Mouse (Mus musculus) bone marrow, adult 2 months (tissue): ENCODE results near the gene Foxj2. TPM values are rescaled to one million over a fixed set of nuclear protein-coding genes. Genes with fewer than 3 reads are reported as not detected.

ENCODE experiments used
- H3K27ac ChIP-seq: fragments of 200-500 bp; 2 replicates; pipeline ENCODE4 v1.5.1; 2012; ENCODE audit warnings: low read depth, mild to moderate bottlenecking, control low read depth, inconsistent platforms, low read length; ENCODE audit not compliant: control insufficient read depth, poor library complexity, insufficient read depth
- H3K4me1 ChIP-seq: fragments of 200-500 bp; 2 replicates; pipeline ENCODE4 v1.6.1; 2011; ENCODE audit warnings: low read length; ENCODE audit not compliant: control insufficient read depth, insufficient read depth
- H3K4me3 ChIP-seq: fragments of 200-500 bp; replicated peaks from 2 replicates; pipeline ENCODE3; 2011; ENCODE audit warnings: mild to moderate bottlenecking, low read depth, low read length, control low read depth; ENCODE audit not compliant: control insufficient read depth
- CTCF ChIP-seq: fragments of 200-500 bp; IDR thresholded peaks from 2 replicates; pipeline ENCODE4 v1.5.1; 2011; ENCODE audit warnings: low read length, control low read depth; ENCODE audit not compliant: control insufficient read depth, insufficient read depth
- POLR2A ChIP-seq: fragments of 200-500 bp; IDR thresholded peaks from 2 replicates; pipeline ENCODE4 v1.6.1; 2011; ENCODE audit warnings: low read depth, mild to moderate bottlenecking, control low read depth, low read length, borderline replicate concordance; ENCODE audit not compliant: control insufficient read depth
- WGBS: fragments of 180-500 bp; shearing (Covaris S2); methylation state at CpG from one replicate; pipeline ENCODE4 v1.1.7; 2018; 5-methylcytosine and 5-hydroxymethylcytosine counted together
- polyA plus RNA-seq: library from polyadenylated mRNA; stranded (reverse); fragments of >200 nt; gene quantifications from 2 replicates; pipeline ENCODE4 v1.2.4, GENCODE M21; 2011; ENCODE audit warnings: low replicate concordance; ENCODE audit not compliant: missing spikeins, insufficient read depth, insufficient read length

Foxj2 gene
- polyA plus RNA-seq, 1 experiment: 18.0 TPM

DNA sequence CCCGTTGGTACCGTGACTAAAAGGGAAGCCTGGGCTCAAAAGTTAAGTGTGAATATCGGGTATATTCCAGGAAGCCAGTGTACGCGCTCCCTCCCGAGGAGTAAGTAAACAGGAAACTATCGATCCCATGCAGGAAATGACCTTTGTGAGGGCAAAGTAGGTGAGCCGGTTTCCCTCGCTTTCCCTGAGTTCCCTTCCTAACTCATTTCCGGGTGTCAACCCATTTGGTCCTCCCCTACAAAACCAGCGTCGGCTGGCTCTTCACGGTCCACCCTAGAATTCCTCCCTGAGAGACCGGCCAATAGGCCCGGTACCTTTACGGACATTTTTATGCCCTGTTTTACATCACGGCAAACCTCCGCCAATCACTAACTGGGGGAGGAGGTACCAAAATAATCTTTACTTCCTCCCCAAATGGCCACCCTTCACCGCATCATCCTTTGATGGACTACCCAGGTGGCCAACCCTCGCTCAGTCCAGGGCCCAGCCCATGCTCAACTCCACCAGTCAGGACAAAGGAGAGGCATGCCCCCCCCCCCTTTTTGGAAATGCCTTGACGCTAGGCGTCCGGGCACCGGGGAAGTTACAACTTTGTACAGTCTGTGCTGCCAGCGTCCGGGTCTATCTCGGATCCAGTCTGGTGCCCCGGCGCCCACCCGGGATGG lies 9.0 kb upstream of the Foxj2 start:
- no peak for TF ChIP-seq CTCF
- no peak; the same call in 1 of the 2 replicates for TF ChIP-seq POLR2A
- H3K4me1 ChIP-seq: peaks cover 2% of the 10 kb centered on the region; the same call in 1 of the 2 replicates
- peak overlapping the region; percentile 100 for H3K27ac ChIP-seq
- WGBS: under 1% methylated on average over 30 of the region's 30 CpGs
- H3K4me3 ChIP-seq: peak overlapping the region; percentile 85

DNA sequence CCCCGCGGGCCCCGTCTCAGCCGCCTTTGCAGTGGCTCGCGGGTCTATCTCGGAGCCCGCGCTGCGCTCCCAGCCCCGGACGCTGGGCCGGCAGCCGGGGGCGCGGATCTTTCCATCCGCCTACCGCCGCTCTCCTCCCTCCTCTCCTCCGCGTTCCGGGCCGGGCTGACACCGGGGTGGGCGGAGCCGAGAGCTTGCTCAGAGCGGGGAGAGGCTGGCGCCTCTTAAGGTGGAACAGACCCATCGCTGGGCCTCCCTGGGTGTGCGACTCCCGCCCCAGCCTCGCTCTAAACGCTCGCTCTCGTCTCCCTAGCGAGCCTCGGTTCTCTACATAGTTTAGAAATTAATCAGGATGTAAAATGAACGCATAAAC lies 8.4 kb upstream of the Foxj2 start:
- H3K4me1 ChIP-seq: peaks cover 2% of the 10 kb centered on the region; the same call in 1 of the 2 replicates
- WGBS: under 1% methylated on average over 36 of the region's 38 CpGs
- peak; percentile 86 for TF ChIP-seq POLR2A
- TF ChIP-seq CTCF: no peak
- peak overlapping the region; percentile 64 for H3K4me3 ChIP-seq
- peak overlapping the region; percentile 100 for H3K27ac ChIP-seq

DNA sequence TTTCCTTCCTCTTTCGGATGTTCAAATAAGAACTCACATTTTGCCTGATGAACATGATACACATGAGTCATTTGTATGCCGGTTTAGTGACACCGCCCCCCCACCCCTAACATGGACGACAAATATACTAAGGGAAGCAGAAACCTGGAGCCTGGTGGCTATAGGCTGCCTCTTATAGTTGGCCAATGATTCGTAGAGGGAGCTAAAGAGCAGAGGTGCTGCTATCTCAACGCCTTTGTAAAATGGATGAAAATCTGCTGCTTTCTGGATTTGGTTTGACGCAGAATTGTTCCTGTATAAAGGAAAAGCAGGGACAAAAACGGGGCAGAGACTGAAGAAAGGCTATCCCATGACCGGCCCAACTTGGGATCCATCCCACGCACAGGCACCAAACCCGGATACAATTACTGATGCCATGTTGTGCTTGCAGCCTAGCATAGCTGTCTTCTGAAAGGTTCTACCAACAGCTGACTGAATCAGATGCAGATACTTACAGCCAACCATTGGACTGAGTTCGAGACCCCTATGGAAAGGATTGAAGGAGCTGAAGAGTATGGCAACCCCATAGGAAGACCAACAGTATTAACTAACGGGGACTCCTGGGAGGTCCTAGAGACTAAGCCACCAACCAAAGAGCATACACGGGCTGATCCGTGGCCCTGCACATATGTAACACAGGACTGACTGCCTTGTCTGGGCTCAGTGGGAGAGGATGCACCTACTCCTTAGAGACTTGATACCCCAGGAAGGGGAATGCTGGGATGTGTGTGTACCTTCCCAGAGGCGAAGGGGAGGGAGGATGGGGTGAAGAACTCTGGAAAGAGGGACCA lies 7.7 kb upstream of the Foxj2 start:
- TF ChIP-seq CTCF: no peak
- no peak for TF ChIP-seq POLR2A
- WGBS: 37% methylated on average over 16 of the region's 16 CpGs

DNA sequence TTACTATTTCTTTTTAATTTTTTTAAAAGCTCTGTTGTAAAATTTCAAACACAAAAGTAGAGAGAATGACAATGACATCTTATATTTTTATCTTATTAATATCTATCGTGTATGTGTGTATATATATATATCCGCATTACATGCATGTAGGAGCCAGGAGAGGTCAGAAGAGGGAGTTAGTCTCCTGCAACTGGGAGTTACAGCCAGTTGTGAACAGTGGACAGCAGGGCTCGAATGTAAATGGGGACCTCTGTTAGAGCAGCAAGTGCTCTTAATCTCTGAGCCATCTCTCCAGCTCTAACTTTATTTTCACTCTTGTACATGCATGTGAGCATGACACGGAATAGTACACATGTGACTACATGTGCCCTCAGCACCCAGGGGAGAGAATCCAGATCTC lies 7.0 kb upstream of the Foxj2 start:
- Histone ChIP-seq H3K27ac (no peak overlapping the region), H3K4me1 (peaks cover 2% of the 10 kb centered on the region; the same call in 1 of the 2 replicates), H3K4me3 (no peak overlapping the region)
- 93% methylated on average over 4 of the region's 4 CpGs for WGBS
- TF ChIP-seq CTCF: no peak
- TF ChIP-seq POLR2A: no peak

More for the DNA sequence above, 7.7 kb upstream of the Foxj2 start:
- H3K4me1 ChIP-seq: peaks cover 2% of the 10 kb centered on the region; the same call in 1 of the 2 replicates
- peak overlapping the region; percentile 35 for H3K4me3 ChIP-seq
- peak overlapping the region; percentile 100 for H3K27ac ChIP-seq

DNA sequence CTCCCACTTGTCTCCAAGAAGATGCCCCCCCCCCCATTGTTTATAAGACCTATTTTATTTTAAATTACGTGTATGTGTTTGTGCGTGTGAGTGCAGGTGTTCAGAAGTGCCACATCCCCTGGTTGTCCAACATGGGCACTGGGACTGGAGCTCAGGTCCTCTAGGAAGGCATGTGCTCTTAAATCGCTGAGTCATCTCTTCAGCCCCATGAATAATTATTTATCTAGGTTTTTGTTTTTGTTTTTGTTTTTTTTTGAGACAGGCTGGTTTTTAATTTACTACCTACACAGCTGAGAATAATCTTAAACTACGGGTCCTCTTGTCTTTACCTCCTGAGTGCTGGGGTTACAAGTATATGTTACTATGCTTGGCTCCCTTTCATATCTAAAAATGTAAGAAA lies 6.1 kb upstream of the Foxj2 start:
- WGBS: 84% methylated on average over 4 of the region's 4 CpGs
- Histone ChIP-seq H3K4me3 (no peak overlapping the region), H3K4me1 (peaks cover 2% of the 10 kb centered on the region; the same call in 1 of the 2 replicates), H3K27ac (no peak overlapping the region)
- TF ChIP-seq CTCF (no peak), POLR2A (no peak)

DNA sequence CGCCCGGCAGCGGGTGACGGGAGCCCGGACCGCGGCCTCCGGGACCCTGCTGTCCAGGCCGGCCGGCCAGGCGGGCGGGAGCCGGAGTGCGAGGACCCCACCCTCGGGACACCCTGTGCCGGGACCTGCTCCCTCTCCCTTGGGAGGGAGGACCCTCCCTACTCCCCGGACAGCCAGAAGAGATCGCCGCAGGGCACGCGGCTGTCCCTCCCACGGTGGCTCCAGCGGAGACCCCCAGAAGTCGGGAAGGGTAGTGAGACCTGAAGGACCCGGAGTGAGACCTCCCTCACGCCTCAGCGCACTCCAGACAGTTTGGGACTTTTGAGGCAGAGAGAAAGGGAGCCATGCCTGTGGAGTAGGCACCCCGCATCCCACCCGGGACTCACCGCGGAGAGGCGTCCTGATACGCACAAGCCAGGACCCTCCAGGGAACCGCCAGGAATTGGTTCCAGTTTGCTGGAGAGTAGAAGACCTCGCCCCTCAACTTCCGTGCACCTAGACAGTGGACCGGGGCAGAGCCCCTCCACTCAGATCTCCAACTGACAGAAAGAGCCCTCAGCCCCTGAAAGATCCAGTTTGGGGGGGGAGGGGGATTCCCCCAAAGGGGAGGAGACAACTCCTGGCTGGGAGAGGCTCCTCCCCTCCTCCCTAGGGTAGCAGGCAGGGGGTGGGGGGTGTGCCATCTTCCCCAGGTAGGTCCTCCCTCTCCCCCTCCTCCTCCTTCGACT lies 521 bp downstream of the Foxj2 start:
- peak overlapping the region; percentile 81 for H3K27ac ChIP-seq
- 1% methylated on average over 38 of the region's 38 CpGs for WGBS
- peak overlapping the region; percentile 69 for H3K4me3 ChIP-seq
- peaks cover 5% of the 10 kb centered on the region for H3K4me1 ChIP-seq
- no peak for TF ChIP-seq POLR2A
- TF ChIP-seq CTCF: no peak

DNA sequence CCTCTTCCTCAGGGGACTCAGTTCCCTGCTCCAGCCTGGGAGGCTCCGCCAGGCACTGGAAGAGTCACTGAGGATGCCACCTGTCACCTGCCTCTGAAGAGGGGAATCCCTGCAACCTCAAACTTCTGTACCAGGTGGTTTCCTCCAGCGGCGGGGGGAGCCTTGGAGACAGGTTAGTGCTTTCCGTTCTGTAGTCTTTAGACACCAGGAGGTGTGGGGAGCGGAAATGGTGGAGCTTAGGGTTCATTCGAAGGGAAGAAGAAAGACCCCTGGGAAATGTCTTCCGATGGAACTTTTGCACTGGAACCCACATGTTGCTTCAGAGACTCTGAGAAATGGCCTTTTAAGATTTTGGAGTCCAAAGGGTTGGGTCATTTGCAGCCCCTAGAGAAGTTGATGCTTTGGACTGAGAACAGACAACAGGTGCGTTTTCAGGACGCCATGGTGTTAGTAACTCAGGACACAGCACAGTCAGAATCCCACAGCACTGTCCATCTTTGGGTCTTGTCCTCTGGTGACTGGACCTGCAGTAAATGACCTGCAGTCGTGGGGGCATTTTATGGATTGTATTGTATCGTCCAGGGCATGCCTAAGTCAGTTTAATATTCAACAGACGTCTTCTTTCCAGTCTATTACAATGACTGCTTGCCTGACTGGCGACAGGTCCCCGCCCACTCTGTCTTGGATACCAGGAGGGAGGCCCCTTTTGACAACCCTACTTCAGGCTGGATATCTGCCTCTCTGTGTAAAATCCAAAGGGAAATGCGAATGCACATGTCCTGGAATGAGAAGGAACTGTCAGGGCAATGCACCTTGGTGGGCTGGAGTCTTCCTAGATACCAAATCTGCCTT lies 1.3 kb downstream of the Foxj2 start:
- Histone ChIP-seq H3K27ac (no peak overlapping the region), H3K4me1 (peaks cover 5% of the 10 kb centered on the region), H3K4me3 (peak overlapping the region; percentile 69)
- WGBS: 56% methylated on average over 15 of the region's 15 CpGs
- TF ChIP-seq POLR2A: no peak
- no peak for TF ChIP-seq CTCF
